Mouse (Mus musculus) gastrocnemius, adult 18-20 months (tissue): ENCODE results near the gene A930009A15Rik. TPM values are rescaled to one million over a fixed set of nuclear protein-coding genes. Genes with fewer than 3 reads are reported as not detected.

Source experiments
- DNase-seq: peaks from one replicate; pipeline ENCODE4 v3.0.0; 2021; ENCODE audit warnings: low spot score
- long read RNA-seq, 2 experiments: library from polyadenylated mRNA; stranded (forward); transcript quantifications; one replicate each; pipeline ENCODE4 v2.0.0; 2021
- total RNA-seq, 2 experiments: library from RNA; stranded (reverse); gene quantifications; 2 replicates each; pipeline ENCODE4 v1.2.3; 2021

Gene A930009A15Rik
- total RNA-seq: not detected
- long read RNA-seq, experiment 1: 0 reads
- long read RNA-seq, experiment 2: 0 reads

- DNase-seq: no peak
Measured at GRCm38 (mm10) chr10:115569712-115570491, at the start of gene A930009A15Rik. Gene A930009A15Rik, plus strand, starts transcription at chr10:115569986.

GRCm38 (mm10) chr10:115520200-115521080 is 49.3 kb upstream of the A930009A15Rik start:
- DNase-seq: no peak

- no peak for DNase-seq
Measured at GRCm38 (mm10) chr10:115521081-115521451, 48.7 kb upstream of the A930009A15Rik start.

GRCm38 (mm10) chr10:115528892-115529291 is 40.9 kb upstream of the A930009A15Rik start:
- no peak for DNase-seq

- DNase-seq: no peak
Measured at GRCm38 (mm10) chr10:115529768-115530167, 40.0 kb upstream of the A930009A15Rik start.

GRCm38 (mm10) chr10:115530746-115531145 is 39.0 kb upstream of the A930009A15Rik start:
- no peak for DNase-seq

GRCm38 (mm10) chr10:115542917-115543316 is 26.9 kb upstream of the A930009A15Rik start:
- DNase-seq: no peak

GRCm38 (mm10) chr10:115550253-115550652 is 19.5 kb upstream of the A930009A15Rik start:
- no peak for DNase-seq

- no peak for DNase-seq
Measured at GRCm38 (mm10) chr10:115551069-115551468, 18.7 kb upstream of the A930009A15Rik start.

GRCm38 (mm10) chr10:115553352-115554113 is 16.3 kb upstream of the A930009A15Rik start:
- no peak for DNase-seq

GRCm38 (mm10) chr10:115555191-115555765 is 14.5 kb upstream of the A930009A15Rik start:
- no peak for DNase-seq

GRCm38 (mm10) chr10:115556738-115557242 is 13.0 kb upstream of the A930009A15Rik start:
- DNase-seq: no peak

GRCm38 (mm10) chr10:115561136-115561880 is 8.5 kb upstream of the A930009A15Rik start:
- no peak for DNase-seq

GRCm38 (mm10) chr10:115562911-115563686 is 6.7 kb upstream of the A930009A15Rik start:
- DNase-seq: no peak

GRCm38 (mm10) chr10:115563961-115564360 is 5.8 kb upstream of the A930009A15Rik start:
- no peak for DNase-seq

GRCm38 (mm10) chr10:115570577-115570976 is 791 bp downstream of the A930009A15Rik start:
- no peak for DNase-seq

GRCm38 (mm10) chr10:115571317-115571716 is 1.5 kb downstream of the A930009A15Rik start:
- no peak for DNase-seq

GRCm38 (mm10) chr10:115571734-115572440 is 2.1 kb downstream of the A930009A15Rik start:
- DNase-seq: no peak

GRCm38 (mm10) chr10:115579076-115579475 is 9.3 kb downstream of the A930009A15Rik start:
- no peak for DNase-seq
